Mouse (Mus musculus) embryonic facial prominence, embryonic 13.5 days (tissue): ENCODE measurements around the gene Stk16. TPM values are rescaled to one million over a fixed set of nuclear protein-coding genes. Genes with fewer than 3 reads are reported as not detected.
"Not testable (repeated sequence)": the region's sequence is repeated elsewhere in the genome, so short reads cannot be mapped to it uniquely, and the experiment has no call there.

Source experiments
- ATAC-seq: fragments of 200-750 bp; cut with Nextera tagmentation; 2 replicates; pipeline ENCODE4 v1.8.0; 2017; ENCODE audit warnings: low read depth; ENCODE audit not compliant: insufficient number of reproducible peaks, insufficient read depth, low FRiP score, low TSS enrichment
- H3K27ac ChIP-seq: fragments of 300-500 bp; sonication (generic); 2 replicates; pipeline ENCODE4 v1.5.1; 2015; ENCODE audit warnings: moderate library complexity, mild to moderate bottlenecking, inconsistent platforms
- H3K27me3 ChIP-seq: fragments of 300-500 bp; sonication (generic); 2 replicates; pipeline ENCODE4 v1.6.1; 2015; ENCODE audit warnings: mild to moderate bottlenecking, inconsistent platforms
- H3K36me3 ChIP-seq: fragments of 300-500 bp; sonication (generic); 2 replicates; pipeline ENCODE4 v1.6.1; 2015; ENCODE audit warnings: mild to moderate bottlenecking, inconsistent platforms
- H3K4me1 ChIP-seq: fragments of 300-500 bp; sonication (generic); 2 replicates; pipeline ENCODE4 v1.6.1; 2015; ENCODE audit warnings: inconsistent platforms
- H3K4me2 ChIP-seq: fragments of 300-500 bp; sonication (generic); 2 replicates; pipeline ENCODE4 v1.6.1; 2015; ENCODE audit warnings: moderate library complexity, mild to moderate bottlenecking, inconsistent platforms
- H3K4me3 ChIP-seq: fragments of 300-500 bp; sonication (generic); 2 replicates; pipeline ENCODE4 v1.5.1; 2015; ENCODE audit warnings: mild to moderate bottlenecking, inconsistent platforms
- H3K9ac ChIP-seq: fragments of 300-500 bp; sonication (generic); 2 replicates; pipeline ENCODE4 v1.6.1; 2015; ENCODE audit warnings: mild to moderate bottlenecking, inconsistent platforms
- H3K9me3 ChIP-seq: fragments of 300-500 bp; sonication (generic); 2 replicates; pipeline ENCODE4 v1.6.1; 2016; ENCODE audit warnings: inconsistent platforms
- WGBS: fragments of 180-500 bp; shearing (Covaris S2); methylation state at CpG from one replicate; pipeline ENCODE4 v1.1.7; 2015; ENCODE audit warnings: mixed read lengths; 5-methylcytosine and 5-hydroxymethylcytosine counted together
- polyA plus RNA-seq: library from polyadenylated mRNA; unstranded; fragments of >200 nt; fragmentation: Nextera tagmentation; extraction: Ambion mirVana; gene quantifications from 2 replicates; pipeline ENCODE4 v1.2.1, GENCODE M21; 2015

The Stk16 gene
- polyA plus RNA-seq, 1 experiment from 2014 or later = 141 TPM

DNA sequence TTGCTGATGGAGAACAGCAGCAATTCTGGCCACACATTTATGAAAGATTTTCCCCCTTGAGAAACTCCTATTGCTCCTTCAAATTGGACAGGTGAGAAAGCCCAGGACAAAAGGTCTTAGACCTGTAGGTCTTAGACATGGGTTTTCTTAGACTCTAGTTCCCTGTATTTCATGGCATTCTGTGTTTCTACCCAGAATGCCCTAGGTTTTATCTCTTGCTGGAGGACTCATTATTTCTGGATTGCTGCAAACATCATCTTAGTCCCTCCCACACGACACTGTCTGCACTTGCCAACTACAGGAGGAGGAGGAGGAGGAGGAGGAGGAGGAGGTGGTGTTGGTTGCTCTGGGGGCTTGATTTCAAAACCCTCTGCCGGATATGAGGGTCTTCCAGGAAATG, 15.5 kb downstream of the Stk16 start:
- H3K27ac ChIP-seq = no peak overlapping the region
- H3K9me3 ChIP-seq = no peaks in the 10 kb centered on the region
- no peak for ATAC-seq
- H3K9ac ChIP-seq = no peak overlapping the region
- no peak overlapping the region for H3K4me2 ChIP-seq
- WGBS = 64% methylated on average over 2 of the region's 2 CpGs
- H3K36me3 ChIP-seq = no peaks in the 10 kb centered on the region
- H3K4me3 ChIP-seq = no peak overlapping the region
- peaks cover 20% of the 10 kb centered on the region for H3K27me3 ChIP-seq
- H3K4me1 ChIP-seq = no peaks in the 10 kb centered on the region

DNA sequence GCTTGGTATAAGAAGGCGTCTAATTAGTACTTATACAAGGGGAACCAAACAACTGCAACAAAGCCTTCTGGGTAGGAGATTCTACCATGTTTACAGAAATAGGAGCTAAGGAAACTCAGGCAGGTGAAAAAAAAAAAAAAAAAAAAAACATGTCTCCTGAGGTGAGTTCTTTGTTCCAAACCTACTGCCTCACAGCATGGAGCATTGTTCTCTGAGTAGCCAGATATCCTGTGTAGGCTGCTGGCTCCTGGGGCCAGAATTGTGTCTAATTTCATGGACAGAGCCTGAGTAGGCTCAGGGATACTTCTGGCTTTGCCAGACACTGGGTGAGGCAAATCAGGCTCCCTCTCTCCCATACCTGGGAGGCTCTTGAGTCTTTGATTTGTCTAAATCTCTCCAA, 17.0 kb downstream of the Stk16 start:
- no peaks in the 10 kb centered on the region for H3K4me1 ChIP-seq
- no peak for ATAC-seq
- H3K36me3 ChIP-seq = no peaks in the 10 kb centered on the region
- H3K27ac ChIP-seq = no peak overlapping the region
- no peaks in the 10 kb centered on the region for H3K9me3 ChIP-seq
- H3K4me3 ChIP-seq = no peak overlapping the region
- WGBS = 81% methylated on average over 1 of the region's 1 CpGs
- H3K4me2 ChIP-seq = no peak overlapping the region
- no peak overlapping the region for H3K9ac ChIP-seq
- peaks cover 15% of the 10 kb centered on the region; the same call in 1 of the 2 replicates for H3K27me3 ChIP-seq

DNA sequence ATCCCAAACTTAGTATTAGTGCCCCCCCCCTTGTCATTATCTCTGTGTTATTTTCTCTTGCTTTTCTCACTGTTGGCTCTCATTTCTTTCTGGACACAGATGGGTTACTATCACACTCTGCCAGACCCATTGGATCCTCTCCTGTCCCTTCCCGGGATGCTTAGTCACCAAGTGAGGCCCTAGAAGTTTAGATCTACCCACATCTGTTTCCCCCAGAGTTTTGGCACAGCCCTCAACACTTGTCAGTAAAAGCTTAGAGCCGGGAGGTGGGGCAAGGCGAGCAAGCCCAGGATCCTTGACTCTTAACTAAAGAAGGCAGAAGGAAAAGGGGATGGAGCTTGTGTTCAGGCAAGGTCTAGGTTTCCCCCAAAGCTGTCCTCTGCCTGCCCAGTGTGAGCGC, 18.5 kb downstream of the Stk16 start:
- ATAC-seq = no peak
- Histone ChIP-seq H3K27me3 (peaks cover 14% of the 10 kb centered on the region; the same call in 1 of the 2 replicates), H3K9ac (no peak overlapping the region), H3K4me3 (no peak overlapping the region), H3K4me2 (no peak overlapping the region), H3K9me3 (no peaks in the 10 kb centered on the region), H3K27ac (no peak overlapping the region), H3K4me1 (0 out of 2 replicates have a peak, but pooled peaks cover 3% of the 10 kb centered on the region), H3K36me3 (no peaks in the 10 kb centered on the region)
- WGBS = 69% methylated on average over 4 of the region's 4 CpGs

DNA sequence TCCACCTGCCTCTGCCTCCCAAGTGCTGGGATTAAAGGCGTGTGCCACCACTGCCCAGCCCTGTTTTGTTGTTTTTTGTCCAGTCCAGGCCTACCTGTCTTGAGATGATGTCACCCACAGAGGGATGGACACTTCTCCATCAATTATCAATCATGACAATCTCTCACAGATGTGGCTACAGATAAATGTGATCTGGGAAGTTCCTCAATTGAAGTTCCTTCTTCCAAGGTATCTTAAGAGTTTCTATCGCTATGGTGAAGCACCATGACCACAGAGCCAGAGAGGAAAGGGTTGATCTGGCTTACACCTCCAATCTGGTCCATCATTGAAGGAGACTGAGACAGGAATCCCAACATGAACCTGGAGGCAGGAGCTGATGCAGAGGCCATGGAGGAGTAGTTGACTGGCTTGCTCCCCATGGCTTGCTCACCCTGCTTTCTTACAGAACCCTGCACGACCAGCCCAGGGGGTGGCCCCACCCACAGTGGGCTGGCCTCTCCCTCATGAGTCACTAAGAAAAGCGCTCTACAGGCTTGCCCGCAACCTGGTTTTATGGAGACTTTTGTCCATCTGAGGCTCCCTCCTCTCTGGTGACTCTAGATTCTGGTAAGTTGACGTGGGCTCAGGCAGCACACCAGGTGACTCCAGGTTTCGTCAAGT, 19.8 kb downstream of the Stk16 start:
- no peak overlapping the region for H3K4me2 ChIP-seq
- peaks cover 14% of the 10 kb centered on the region; the same call in 1 of the 2 replicates for H3K27me3 ChIP-seq
- H3K4me1 ChIP-seq = peaks cover 3% of the 10 kb centered on the region; the same call in 1 of the 2 replicates
- 74% methylated on average over 7 of the region's 7 CpGs for WGBS
- H3K9ac ChIP-seq = no peak overlapping the region
- no peak overlapping the region for H3K4me3 ChIP-seq
- H3K9me3 ChIP-seq = no peaks in the 10 kb centered on the region
- H3K27ac ChIP-seq = no peak overlapping the region
- no peak for ATAC-seq
- no peaks in the 10 kb centered on the region for H3K36me3 ChIP-seq

DNA sequence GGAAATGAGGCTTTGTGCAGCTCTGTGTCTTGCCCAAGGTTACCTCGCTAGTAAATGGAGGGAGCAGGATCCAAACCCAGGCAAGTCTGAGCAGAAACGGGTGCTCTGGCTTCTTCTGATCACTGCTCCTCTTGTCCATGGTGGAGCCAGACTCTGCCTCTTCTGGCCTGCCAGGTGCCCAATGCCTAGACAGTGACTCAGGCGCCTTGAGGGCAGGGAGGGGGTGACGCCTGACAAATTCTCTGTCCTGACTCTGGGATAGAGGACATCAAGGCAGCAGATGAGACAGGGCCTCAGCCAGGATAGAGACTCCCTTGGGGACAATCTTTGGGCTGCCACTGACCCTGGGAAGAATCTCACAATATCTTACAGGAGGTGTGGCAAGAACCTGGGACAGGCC, 20.6 kb downstream of the Stk16 start:
- Histone ChIP-seq H3K4me2 (no peak overlapping the region), H3K9ac (no peak overlapping the region), H3K4me1 (peaks cover 8% of the 10 kb centered on the region), H3K36me3 (no peaks in the 10 kb centered on the region), H3K4me3 (no peak overlapping the region), H3K27ac (no peak overlapping the region), H3K27me3 (peaks cover 14% of the 10 kb centered on the region; the same call in 1 of the 2 replicates), H3K9me3 (no peaks in the 10 kb centered on the region)
- WGBS = 61% methylated on average over 4 of the region's 4 CpGs
- no peak for ATAC-seq

DNA sequence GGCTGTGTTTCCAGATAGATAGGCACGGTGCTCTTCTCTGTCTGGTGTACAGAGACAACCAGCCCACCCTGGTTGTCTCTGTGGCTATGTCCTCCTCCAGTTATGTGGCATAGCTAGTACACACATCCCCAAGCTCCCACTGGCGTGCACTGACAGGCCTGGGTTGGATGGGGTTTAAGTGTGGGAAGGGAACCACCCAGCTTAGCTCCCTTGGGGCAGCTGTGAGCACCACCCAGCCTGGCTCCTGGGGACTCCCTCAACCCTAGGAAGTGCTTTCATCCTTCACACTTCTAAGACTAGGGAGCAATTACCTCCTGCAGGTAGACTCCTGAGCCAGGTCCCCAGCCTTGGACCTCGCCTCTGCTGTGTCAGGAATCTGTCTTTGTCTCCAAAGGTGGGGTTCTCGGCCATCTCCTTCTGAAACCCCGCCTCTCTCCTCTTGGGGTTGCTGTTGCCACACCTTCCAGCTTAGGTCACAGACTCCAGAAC, 21.1 kb downstream of the Stk16 start, which contains the start of gene A630095N17Rik:
A630095N17Rik (minus strand) TSS at position 439 of the 489 bp plus-strand sequence.
- no peaks in the 10 kb centered on the region for H3K9me3 ChIP-seq
- no peak within 1 kb of the TSS for H3K4me3 ChIP-seq
- peaks cover 14% of the 10 kb centered on the region; the same call in 1 of the 2 replicates for H3K27me3 ChIP-seq
- WGBS = 67% methylated on average over 5 of the region's 5 CpGs
- H3K9ac ChIP-seq = no peak within 1 kb of the TSS
- H3K4me2 ChIP-seq = no peak within 1 kb of the TSS
- no peaks in the 10 kb centered on the region for H3K36me3 ChIP-seq
- H3K27ac ChIP-seq = no peak within 1 kb of the TSS
- peaks cover 8% of the 10 kb centered on the region for H3K4me1 ChIP-seq
- ATAC-seq = no peak

DNA sequence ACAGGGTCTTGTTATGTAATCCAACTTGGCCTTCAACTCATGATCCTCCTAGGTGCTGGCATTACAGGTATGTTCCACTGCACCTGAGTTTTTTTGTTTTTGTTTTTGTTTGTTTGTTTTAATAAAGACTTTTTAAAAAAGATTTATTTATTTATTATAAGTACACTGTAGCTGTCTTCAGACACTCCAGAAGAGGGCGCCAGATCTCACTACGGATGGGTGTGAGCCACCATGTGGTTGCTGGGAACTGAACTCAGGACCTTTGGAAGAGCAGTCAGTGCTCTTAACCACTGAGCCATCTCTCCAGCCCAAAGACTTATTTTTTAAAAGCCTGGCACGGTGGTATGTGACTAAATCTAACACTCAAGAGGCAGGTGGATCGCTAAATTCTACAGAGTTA, 21.9 kb downstream of the Stk16 start:
- not testable (repeated sequence) for H3K9ac ChIP-seq, H3K36me3 ChIP-seq, H3K4me2 ChIP-seq, H3K9me3 ChIP-seq, H3K27ac ChIP-seq, ATAC-seq, H3K4me3 ChIP-seq
- 73% methylated on average over 4 of the region's 4 CpGs for WGBS
- Histone ChIP-seq H3K27me3 (peaks cover 14% of the 10 kb centered on the region; the same call in 1 of the 2 replicates), H3K4me1 (peaks cover 16% of the 10 kb centered on the region)

DNA sequence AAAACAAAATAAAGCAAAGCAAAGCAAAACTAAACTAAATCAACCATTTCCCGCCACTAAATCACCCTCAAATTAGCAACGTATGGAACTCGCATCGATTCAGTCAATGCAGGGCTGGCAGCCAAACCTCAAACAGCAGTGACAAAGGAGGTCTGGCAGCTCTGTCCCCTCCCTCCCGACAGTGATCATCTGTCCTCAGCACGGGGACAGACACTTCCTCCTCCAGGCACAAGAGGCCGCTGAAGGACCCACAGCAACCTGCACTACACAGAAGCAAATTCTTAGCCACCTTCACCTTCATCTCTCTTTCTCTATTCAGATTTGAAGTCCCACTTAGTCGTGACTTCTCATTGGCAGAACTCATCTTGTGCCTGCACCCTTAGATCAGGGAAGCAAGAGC, 24.0 kb downstream of the Stk16 start:
- Histone ChIP-seq H3K9ac (no peak overlapping the region), H3K4me3 (no peak overlapping the region), H3K4me1 (peaks cover 18% of the 10 kb centered on the region), H3K4me2 (no peak overlapping the region), H3K27ac (no peak overlapping the region), H3K36me3 (peaks cover 7% of the 10 kb centered on the region; the same call in 1 of the 2 replicates), H3K9me3 (no peaks in the 10 kb centered on the region), H3K27me3 (peaks cover 12% of the 10 kb centered on the region; the same call in 1 of the 2 replicates)
- no peak for ATAC-seq
- 2% methylated on average over 8 of the region's 8 CpGs for WGBS

DNA sequence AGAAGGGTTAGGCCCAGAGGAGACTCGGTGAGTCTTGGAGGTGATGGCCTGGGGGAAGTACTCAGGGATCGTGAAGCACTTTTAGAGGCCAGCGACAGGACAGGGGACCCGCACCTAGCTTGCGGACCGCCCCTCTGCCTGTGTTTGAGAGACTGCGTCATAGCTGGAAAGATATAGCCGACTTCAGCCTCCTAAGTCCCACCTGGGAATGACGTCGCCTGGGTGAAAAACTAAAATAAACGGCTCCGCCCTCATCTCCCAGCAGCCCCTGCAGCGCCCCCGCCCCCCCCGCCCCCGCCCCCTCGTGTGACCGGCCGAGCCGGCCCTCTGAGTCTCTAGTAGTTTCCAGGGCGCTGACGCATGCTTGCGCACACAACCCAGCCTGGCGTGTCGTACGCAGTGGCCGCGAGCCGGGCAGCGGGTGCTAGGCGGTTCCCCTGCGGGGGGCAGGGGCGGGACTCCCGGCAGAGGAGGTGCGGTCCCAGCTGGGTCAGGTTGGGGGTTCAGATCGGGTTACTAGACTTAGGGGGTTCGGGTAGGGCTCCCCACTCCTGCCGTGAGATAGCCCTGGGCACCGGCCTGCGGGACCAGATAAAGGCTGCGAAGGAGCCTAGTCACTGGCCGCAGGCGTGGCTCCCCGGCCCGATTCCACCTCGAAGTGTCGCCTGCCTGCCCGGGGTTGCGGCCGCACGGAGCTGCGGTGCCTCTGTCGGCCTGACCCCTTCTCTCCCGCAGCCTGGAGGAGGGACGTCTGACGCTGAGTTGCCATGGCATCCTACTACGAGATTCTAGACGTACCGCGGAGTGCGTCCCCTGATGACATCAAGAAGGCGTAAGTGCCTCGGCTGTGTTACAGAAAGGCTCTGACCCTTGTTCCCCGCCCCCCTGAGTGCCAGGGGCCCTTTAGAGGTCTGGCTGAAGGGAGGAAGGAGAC, 25.7 kb downstream of the Stk16 start, which contains the start of gene Dnajb2:
Dnajb2 (plus strand) TSS at position 290 of the 934 bp plus-strand sequence.
- peak within 1 kb of the TSS; percentile 80 for H3K27ac ChIP-seq
- ATAC-seq = peak; percentile 82
- under 1% methylated on average over 63 of the region's 64 CpGs for WGBS
- peak within 1 kb of the TSS; percentile 93 for H3K4me2 ChIP-seq
- peaks cover 22% of the 10 kb centered on the region for H3K36me3 ChIP-seq
- peaks cover 6% of the 10 kb centered on the region; the same call in 1 of the 2 replicates for H3K27me3 ChIP-seq
- no peaks in the 10 kb centered on the region for H3K9me3 ChIP-seq
- peak within 1 kb of the TSS; percentile 91 for H3K9ac ChIP-seq
- peaks cover 18% of the 10 kb centered on the region for H3K4me1 ChIP-seq
- peak within 1 kb of the TSS; percentile 72 for H3K4me3 ChIP-seq

DNA sequence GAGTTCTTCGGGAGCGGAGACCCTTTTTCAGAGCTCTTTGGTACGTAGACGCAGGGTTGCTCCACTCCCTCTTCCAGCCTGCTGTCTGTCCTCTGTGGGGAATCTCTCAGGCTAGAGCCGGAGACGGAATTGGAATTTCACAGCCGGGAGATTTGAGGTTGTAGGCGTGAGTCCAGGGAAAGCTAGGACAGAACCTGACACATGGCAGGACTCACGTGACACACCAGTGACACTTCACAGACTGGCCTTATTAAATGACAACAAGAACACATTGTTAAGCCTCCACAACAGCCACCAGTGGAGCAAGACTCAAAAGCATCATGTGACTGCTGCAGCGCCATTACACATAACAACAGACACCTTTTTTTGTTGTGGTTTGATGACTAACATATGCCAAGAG, 29.0 kb downstream of the Stk16 start:
- peaks cover 14% of the 10 kb centered on the region for H3K4me1 ChIP-seq
- WGBS = 84% methylated on average over 10 of the region's 10 CpGs
- H3K27me3 ChIP-seq = no peaks in the 10 kb centered on the region
- no peak overlapping the region for H3K9ac ChIP-seq
- H3K27ac ChIP-seq = no peak overlapping the region
- H3K4me2 ChIP-seq = no peak overlapping the region
- no peaks in the 10 kb centered on the region for H3K9me3 ChIP-seq
- H3K4me3 ChIP-seq = no peak overlapping the region
- ATAC-seq = no peak
- H3K36me3 ChIP-seq = peaks cover 51% of the 10 kb centered on the region

DNA sequence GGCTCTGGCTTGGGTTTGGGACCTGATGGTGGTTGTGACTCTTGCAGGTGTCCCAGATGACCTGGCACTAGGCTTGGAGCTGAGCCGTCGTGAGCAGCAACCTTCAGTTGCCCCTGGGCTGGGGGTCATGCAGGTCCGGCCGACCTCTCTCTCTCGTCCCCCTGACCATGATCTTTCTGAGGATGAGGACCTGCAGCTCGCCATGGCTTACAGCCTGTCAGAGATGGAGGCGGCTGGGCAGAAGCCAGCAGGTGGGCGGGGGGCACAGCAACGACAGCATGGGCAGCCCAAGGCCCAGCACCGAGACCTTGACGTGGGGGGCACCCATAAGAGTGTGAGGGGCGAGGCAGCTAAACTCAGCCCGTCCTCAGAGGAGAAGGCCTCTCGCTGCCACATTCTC, 32.8 kb downstream of the Stk16 start:
- H3K36me3 ChIP-seq = peaks cover 51% of the 10 kb centered on the region
- H3K9ac ChIP-seq = no peak overlapping the region
- H3K27me3 ChIP-seq = no peaks in the 10 kb centered on the region
- H3K9me3 ChIP-seq = no peaks in the 10 kb centered on the region
- H3K4me2 ChIP-seq = no peak overlapping the region
- H3K4me1 ChIP-seq = peaks cover 12% of the 10 kb centered on the region
- no peak for ATAC-seq
- H3K4me3 ChIP-seq = no peak overlapping the region
- 85% methylated on average over 14 of the region's 14 CpGs for WGBS
- H3K27ac ChIP-seq = no peak overlapping the region
